Mouse (Mus musculus): ENCODE results near the gene Psrc1.

Psrc1 gene

DNA sequence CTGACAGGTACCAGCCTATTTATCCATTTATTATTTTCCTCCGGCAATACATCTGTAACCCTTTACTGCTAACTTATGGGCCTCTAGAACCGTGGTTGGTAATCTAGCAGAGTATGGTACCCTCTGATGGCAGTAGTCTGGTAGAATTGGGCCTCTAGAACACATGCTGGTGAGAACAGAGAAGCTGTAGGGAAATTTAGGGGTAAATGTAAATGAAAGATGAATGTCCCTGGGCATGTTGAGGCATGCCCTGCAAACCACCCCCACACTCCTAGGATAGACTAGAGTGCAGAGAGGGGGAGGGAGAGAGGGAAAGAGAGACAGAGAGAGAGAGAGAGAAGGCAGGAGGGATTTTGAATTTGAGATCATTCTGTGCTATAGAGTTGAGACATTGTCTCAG is 786 bp downstream of the Psrc1 start:
- no peak for DNase-seq (ENCODE audit: low read depth in 2 of 2, low spot score in 2 of 2)

DNA sequence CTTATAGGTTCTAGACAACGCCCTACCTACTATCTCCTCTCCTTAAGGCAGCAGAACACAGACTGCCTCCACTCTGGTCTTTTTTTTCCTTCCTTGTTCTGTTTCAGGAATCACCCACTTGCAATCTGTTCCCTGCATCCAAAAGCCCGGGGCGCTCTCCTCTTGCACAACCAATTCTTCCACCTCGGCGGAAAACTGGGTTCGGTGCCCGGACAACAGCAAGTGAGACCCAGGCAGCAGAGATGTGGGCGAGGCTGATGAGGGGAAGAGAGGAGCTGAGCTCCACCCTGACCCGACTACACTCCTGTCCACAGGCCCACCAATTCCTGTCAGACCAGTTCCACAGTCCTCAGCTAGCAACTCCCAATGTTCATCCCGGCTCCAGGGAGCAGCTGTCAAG is 2.5 kb downstream of the Psrc1 start:
- no peak for DNase-seq (ENCODE audit: low read depth in 2 of 2, low spot score in 2 of 2)

DNA sequence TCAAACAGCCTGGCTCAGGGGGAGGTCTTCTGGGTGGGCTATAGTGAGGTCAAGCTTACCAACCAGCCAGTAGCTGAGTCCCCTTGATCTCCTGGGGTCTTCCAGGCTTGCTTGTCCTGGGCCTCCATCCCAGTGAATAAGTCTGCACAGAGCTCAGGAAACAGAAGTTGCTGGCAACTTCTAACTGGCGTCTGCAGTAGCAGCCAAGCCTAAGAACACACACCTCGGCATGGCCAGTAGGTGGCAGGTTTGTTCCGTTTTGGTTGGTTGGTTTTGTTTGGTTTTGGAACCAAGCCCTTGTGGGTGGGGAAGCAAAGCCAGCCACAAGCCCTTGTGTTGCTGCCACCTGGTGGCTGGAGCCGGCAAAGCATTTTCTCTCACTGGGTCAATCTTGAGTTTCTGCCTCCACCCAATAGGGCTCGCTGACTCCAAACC is 5.5 kb downstream of the Psrc1 start:
- DNase-seq (ENCODE audit: low read depth in 2 of 2, low spot score in 2 of 2) = peak; percentile 94 to 97

DNA sequence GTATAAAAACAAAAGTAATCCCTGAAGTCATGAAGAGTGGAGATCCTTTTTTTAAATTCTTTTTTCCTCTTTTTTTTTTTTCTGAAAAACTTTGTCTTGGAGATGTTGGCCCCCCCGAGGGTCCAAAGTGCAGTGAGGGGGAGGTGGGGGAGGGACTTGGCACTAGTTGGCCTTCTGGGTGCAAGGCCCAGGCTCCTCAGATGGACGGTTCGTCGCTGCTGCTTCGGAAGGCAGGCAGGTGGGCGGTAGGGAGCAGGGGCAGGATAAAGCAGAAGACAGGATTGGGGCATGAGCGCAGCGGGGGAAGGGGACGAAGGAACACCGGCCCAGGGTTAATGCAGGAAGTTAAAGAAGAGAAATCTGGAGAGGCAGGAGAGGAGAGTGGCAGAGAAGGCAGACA is 8.7 kb downstream of the Psrc1 start:
- DNase-seq (ENCODE audit: low read depth in 2 of 2, low spot score in 2 of 2) = no peak

DNA sequence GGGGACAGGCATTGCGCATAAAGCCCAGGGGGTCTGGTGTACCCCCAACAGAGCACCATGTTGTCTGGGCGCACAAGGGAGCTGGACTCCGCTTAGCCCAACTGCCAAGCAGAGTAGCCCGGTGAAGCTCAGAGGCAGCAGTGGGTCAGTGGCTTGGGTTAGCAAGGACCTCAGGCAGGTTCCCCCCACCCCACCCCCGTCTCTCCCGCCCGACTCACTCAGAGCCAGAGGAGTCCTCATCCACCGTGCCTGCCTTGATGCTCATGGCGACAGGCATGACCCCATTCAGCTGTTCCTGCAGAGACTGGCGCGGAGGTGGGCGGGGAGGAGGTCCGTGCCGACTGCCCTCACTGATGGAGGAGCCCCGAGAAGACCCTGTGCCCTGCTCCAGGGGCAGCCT is 9.2 kb downstream of the Psrc1 start:
- DNase-seq (ENCODE audit: low read depth in 2 of 2, low spot score in 2 of 2) = no peak

DNA sequence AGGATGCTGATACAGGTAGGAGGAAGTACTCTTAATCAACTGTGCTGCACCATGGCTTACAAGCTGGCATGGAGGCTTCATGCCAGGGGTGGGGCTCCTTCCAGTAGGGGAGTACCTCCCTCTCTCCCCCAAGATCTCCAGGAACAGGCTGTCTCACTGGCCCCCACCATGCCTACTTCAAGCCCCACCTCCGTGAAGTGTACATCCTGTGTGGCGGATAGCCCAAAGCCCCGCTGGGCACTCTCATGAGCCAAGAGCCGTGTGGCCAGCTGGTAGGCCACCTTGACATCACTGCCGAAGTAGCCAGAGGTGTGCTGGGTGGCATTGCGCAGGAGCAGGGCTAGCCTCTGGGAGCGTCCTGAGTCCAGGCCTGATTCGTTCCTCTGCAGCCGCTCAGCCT is 14.6 kb downstream of the Psrc1 start:
- DNase-seq (ENCODE audit: low read depth in 2 of 2, low spot score in 2 of 2) = no peak

DNA sequence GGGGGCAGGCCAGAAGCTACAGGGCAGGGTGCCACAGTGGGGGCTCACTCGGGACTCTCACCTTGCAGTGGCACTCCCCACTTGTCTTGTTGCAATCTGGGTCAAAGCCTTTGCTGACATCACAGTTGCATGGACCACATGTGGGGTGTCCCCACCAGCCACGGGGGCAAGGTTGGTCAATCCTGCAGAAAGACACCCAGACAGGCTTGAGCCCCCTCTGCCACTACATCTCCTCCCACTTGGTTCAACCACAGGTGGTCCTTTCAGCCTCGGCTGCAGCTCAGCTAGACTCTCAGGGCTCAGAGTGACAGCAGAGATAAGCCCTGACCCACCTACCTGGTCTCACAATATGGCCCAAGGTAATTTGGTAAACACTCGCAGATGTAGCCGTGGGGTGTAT is 16.8 kb downstream of the Psrc1 start:
- no peak for DNase-seq (ENCODE audit: low read depth in 2 of 2, low spot score in 2 of 2)

DNA sequence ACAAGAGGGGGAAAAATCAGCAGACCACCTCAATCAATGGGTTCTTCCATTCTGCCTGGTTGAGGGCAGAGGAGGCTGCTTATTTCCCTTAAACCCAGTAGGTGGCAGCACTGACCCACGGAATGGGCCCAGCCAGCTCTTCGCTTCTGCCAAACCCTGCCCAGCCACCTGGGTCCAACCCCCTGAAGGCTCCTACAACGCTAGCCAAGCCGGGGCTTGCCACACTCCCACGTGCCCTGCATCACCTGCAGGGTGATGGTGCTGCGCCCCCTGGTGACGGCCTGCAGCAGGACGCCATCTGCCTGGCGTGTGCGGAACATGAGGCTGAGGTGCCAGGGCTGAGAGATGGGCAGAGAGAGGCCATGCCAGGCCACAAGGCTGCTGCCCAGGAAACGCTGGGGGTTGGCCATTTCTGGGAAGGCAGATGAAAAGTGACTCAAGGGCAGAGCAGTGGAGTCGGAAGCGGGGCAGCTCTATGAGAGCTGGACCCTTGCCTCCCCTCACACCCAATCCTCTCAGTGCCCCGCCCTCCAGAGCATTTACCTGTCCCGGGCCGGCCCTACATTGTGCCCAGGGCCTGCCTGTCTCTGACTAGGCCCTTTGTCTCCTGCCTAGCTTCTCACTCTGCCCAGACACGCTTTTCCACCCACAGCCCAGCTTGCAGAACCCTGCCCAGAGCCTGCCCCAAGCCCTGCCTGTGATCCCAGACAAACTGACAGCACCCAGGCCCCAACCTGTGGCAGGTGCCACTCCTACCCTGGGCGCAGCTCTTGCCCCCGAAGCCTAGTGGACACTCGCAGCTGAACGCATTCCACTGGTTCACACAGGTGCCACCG is 18.3 kb downstream of the Psrc1 start:
- peak; percentile 91 to 96 for DNase-seq (ENCODE audit: low read depth in 2 of 2, low spot score in 2 of 2)

DNA sequence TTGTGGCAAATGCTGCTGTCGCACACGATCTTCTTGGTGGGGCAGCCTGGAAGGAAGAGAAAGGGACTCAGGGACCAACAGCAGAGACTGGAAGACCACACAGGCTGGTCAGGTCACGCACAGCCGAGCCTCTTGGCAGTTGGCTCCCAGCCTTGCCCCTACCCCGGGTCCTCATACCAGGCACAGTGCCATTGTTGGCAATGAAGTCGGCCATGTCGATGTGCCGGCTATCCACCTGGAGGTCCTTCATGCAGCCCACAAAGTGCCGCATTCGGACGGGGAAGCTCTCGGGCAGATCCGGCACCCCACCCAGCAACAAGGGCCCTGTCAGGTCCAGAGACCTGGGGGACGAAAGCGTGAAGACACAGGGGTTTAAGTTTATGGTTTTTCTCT is 18.9 kb downstream of the Psrc1 start:
- no peak for DNase-seq (ENCODE audit: low read depth in 2 of 2, low spot score in 2 of 2)

DNA sequence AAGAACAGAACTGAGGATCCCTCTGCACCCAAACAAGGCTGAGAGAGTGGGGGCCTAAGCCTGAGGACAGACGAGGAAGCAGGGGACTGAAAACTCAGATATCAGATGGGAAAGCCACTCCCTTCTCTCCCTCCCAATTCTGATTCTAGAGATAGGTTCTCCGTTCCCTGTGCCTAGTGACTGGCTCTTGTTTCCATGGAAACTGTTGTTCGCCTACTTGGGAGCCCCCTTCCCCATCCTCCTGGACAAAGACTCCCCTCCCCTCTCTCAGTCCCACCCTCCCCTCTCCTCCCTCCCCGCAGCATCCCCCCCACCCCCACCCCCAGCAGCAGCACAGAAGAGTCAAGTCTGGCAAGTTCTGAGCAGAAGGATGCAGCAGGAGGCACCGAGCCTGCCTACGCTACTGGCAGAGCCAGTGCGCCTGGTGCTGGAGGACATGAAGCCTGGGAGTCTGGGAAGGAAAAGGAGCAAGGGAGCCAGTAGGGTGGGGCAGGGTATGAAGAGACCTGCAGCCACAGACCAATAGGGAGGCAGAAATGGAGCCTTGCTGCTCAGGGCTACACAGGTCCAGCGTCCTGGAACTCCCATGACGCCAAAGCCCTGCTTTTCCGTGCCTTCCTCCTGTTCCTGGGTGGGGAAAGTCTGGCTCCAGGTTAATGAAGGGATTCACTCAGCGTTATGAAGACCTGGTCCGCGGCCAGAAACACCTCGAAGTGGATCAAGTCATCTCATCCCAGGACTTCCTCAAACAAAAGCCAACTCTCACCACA is 22.1 kb downstream of the Psrc1 start:
- no peak for DNase-seq (ENCODE audit: low read depth in 2 of 2, low spot score in 2 of 2)

DNA sequence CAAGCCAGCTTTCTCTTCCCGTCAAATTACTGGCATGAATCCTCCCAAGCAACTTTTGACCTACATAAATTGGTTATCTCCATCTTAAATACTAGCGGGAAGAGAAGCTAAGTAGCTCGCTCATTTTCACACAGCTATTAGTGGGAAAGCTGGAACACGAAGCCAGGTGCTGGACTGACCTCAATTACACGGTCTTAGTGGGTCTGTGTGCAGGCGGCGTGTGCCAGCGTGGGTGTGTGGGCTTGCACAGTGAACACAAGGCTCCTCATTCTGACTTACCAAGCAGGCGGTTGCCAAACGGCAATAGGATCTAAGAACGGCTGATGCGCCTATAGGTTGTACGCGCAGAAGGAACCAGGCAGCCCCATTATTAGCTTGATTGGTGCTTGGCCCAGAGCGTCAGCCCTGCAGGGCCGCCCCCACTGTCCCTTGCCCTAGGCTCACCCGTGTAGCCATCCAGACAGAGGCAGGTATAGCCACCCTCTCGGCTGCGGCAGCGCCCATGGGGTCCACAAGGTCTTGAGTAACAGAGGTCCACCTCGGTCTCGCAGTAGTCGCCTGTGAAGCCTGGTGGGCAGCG is 22.8 kb downstream of the Psrc1 start:
- DNase-seq (ENCODE audit: low read depth in 2 of 2, low spot score in 2 of 2) = no peak

DNA sequence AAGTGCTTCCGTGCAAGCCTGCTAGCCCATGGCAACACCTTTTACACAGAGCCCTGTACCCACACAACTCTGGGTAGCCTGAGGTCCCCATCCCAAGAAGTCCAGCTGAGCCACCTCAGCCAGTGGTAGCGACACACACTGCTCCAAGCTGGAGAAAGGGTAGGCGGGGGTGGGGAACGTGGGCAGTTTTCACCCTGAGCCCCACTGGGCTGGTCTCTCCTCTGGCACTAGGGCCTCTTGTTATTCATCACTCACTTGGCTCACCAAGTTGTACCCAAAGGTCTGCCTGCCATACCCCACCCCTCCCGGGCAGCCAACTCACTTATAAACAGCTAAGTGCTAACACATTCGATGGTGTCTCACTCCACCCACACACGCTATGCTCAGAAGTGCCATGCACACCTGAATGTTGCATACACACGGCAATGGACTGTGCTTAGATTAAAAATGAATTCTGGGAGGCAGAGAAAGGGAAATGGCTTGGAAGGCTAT is 24.9 kb downstream of the Psrc1 start:
- DNase-seq (ENCODE audit: low read depth in 2 of 2, low spot score in 2 of 2) = no peak

DNA sequence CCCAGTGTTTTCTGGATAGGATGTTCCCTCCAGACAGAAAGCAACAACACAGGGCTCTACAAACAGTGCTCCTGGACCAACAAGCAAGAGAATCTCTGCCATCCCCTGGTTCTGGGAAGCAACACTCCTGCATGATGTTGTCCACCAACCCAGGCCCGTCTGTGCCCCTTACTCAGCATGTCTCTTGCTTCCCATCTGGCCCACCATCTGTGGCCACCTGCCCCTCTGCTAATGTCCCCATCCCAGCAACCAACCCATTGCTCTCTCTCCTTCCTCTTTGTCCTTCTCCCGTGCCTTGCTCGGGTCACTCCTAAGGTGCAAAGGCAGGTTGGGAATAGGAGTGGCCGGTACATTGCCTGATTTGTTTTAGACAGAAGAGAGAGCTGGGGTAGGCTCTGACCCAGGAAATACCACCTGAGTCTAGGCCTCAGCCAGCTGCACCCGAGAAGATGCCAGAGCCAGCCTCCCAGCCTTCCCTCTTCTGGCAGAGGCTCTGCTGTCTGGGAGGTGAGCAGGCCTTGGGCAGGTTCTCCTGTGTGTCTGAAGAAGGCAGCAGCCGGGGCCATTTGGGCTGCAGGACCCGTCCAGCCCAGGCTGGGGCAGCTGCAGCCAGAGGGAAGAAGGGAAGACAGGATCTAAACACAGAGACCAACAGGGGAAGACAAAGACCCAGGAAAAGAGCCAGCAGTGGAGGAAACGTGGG is 26.2 kb downstream of the Psrc1 start:
- DNase-seq (ENCODE audit: low read depth in 2 of 2, low spot score in 2 of 2) = no peak

DNA sequence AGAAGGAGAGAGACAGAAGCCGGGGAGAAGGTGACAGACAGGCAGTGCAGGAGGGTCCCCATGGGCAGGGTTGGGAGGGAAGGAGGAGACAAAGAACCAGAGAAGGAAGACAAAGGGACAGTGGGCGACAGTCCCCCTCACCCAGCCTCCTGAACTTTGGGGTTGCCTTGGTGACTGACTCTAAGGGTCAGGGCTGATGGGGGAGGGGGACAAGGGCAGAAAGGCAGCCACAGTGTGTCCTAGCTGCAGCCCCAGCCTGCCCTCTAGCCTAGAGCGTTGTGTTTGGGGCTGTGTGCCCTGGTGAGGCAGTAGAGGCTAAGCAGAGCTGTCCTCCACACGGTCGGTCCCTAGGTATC is 26.7 kb downstream of the Psrc1 start:
- DNase-seq (ENCODE audit: low read depth in 2 of 2, low spot score in 2 of 2) = no peak

DNA sequence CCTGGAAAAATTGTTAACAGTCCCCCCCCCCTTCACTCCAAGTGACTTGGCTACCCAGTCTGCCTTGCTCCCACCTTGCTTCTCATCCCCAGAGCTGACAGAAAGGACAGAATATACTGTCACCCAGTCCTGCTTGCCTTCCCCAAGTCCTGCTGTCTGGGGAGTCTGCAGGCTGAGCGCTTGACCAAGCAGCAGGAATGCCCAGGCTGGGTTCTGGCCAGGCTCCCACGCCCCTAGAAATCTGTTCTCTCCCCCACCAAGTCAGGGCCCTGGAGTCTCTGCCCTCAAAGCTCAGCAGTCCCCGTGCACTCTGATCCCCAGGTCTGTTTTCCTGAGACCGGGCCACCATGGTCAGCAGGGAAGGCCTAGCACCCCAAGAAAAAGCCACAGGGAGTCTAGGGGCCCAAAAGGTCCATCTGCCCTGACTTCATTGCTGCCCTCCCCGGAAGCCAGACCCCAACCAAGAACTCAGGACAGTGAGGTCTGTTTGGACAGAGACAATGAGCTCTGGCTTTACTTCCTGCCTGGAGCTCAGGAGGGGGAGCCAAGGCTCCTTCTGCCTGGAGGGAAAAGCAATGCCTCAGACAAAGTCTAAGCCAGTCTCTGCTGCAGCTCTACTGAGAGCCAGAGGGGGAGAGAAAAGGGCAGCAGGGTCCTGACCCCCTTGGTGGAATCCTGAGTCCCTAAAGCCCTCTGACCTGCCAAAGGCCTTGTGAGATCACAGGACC is 27.6 kb downstream of the Psrc1 start:
- DNase-seq (ENCODE audit: low read depth in 2 of 2, low spot score in 2 of 2) = no peak

DNA sequence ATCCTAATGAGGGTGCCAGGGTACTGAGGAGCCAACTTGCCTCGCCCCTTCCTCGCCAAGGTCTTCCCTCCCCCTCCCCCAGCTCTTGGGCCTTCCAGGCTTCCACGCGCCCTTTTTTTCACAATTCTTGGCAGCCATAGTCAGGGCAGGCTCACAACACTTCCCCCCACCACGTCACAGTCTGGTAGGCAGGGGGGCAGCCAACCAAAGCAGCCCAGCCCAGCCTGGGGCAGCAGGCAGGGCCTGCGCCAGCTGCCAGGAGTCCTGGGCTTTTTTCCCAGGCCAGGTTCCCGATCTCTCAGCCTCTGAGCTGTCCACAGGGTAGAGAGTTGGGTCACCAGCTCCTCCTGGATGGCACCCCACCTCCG is 28.1 kb downstream of the Psrc1 start:
- DNase-seq (ENCODE audit: low read depth in 2 of 2, low spot score in 2 of 2) = no peak

DNA sequence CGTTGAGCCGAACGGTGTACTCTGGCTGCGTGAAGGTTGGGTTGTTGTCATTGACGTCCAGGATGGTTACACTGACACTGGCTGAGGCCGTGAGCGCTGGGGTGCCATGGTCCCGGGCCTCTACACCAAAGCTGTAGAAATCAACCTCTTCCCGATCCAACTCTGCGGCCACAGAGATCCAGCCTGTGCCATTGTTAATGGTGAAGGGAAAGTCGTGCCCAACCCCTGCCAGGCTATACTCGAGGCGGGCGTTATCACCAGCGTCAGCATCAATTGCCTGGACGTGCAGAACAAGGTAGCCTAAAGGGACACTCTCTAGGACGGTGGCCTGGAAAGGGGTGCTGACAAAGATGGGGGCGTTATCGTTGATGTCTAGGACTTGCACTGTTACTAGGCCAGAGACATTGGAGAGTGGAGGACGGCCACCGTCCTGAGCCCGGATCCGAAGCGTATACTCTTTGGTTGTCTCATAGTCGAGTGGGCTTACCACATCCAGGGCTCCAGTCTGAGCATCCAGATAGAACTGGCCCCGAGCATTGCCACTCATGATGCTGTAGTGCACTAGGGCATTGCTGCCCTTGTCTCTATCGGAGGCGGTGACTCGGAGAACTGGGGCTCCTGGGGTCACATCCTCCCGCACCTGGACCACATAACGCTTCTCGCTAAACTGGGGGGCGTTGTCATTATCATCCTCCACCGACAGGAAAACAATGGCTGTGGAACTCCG is 30.2 kb downstream of the Psrc1 start:
- no peak for DNase-seq (ENCODE audit: low read depth in 2 of 2, low spot score in 2 of 2)

DNA sequence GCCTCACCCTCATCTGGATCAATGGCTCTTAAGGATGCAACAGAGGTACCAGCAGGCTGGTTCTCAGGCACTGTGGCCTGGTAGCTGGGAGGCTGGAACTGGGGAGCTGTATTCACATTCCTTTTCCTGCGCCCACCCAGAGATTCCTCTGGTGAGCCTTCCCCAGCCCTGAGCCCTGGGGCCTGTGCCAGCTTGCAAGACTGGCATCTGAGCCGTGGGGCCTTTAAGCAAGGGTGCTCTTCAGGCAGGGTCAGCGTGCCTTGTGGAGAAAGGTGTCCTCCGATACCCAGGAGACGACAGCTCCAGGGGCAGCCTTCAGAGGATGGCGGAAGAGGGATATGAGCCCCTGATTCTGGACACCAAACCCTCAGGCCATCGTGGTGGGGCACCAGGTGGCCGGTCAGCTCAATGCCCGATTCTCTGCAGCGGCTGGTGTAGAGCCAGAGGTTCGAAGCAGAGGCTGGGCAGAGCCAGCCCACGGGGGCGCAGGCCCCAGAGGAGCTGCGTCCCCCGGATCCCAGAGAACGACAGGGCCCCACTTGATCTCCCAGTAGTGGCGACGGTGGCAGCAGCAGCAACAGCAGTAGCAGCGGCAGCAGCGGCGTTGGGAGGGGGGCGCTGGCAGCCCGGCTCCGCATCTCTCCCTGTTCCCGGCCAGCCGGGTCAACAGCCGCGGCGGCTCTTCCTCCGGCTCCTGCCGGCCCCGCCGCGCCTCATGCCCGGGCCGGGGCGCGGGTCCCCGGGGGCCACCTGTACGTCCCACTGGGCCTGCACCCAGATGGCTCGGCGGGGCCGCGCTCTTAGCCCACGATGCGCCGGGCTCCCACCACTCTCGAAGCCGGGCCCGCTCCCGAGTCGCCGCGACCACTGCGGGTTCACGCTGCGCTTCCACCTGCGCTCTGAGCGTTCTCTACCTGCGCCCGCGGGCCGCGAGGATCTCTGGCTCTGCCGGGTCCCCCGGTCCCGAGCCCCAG is 31.5 kb downstream of the Psrc1 start, which contains the start of gene Celsr2:
Gene Celsr2, minus strand, starts transcription at position 696 of the 974 bp plus-strand sequence.
- peak; percentile 12 to 17 for DNase-seq (ENCODE audit: low read depth in 2 of 2, low spot score in 2 of 2)

DNA sequence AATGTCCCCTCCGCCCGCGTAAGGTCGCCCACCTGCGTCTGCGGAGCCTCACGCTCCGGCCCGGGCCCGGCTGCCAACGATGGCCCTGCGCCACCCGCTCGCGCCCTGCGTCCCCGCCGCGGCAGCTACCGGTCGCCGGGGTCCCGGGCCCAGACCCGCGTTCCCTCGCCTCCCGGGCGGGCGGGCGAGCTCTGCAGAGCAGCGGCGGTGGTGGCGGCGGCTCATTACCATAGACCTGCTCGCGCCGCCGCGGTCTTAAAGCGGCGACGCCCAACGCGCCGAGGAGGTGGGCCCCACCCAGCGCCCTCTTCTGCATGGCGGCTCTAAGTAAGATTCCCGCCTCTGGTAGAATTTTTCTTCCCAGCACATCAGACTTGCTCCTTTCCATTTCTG is 32.2 kb downstream of the Psrc1 start:
- DNase-seq (ENCODE audit: low read depth in 2 of 2, low spot score in 2 of 2) = peak; percentile 47 to 60

Data from CD8-positive naive resting alpha-beta T cell, adult 2 months (primary cell).